Mouse (Mus musculus): ENCODE results near the gene Rbm8a.

Gene Rbm8a

GRCm38 (mm10) chr3:96629729-96630600, at the start of gene Rbm8a:
Gene Rbm8a, plus strand, starts transcription at chr3:96629933.
- DNase-seq: peak; percentile 99

- no peak for DNase-seq
Observed at GRCm38 (mm10) chr3:96581141-96581540, 48.6 kb upstream of the Rbm8a start.

DNA sequence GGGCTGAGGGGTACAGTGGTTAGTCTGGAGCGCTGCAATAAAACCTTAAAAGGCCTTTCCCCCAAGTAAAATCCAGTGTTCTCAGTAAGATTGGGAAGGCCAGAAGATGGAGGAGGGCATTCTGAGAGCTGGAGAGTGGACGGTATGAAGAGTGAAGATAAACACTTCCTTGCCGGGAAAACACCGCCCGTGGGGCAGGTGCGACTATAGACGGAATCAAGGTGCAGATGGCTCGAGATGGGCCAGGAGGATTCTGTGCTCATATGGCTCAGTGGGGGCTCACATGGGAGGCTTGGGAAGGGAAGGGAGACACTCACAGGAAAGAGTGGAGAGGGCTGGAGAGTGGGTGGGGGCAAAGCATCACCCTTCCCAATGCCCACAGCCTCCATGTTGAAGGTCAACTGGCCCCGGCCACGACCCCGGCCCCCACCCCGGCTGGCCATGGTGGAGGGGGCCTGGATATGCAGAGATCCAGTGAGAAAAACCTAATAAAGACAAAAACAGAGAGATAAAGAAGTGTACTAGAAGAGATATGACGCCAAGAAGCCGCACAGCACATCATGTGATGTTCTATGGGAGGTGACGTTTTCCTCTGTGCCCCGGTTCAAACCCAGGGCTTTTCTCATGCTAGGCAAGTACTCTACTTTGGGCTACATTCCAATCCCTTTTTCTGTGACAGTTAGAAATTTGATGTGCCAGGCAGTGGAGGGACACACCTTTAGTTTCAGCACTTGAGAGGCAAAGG, 47.8 kb upstream of the Rbm8a start:
- no peak for DNase-seq

DNA sequence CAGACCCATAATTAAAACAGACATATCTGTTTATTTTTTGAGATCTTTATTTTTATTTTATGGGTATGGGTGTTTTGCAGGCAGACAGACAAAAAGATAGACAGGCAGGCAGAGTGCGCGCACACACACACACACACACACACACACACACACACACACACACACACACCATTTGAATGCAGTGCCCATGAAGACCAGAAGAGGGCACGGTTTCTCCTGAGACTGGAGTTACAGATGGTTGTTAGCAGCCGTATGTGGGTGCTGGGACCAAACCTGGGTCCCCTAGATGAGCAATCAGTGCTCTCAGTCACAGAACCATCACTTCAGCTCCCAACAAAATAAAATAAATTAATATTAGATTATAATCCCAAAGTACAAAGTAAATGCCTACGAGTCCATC, 46.3 kb upstream of the Rbm8a start:
- DNase-seq: no peak

DNA sequence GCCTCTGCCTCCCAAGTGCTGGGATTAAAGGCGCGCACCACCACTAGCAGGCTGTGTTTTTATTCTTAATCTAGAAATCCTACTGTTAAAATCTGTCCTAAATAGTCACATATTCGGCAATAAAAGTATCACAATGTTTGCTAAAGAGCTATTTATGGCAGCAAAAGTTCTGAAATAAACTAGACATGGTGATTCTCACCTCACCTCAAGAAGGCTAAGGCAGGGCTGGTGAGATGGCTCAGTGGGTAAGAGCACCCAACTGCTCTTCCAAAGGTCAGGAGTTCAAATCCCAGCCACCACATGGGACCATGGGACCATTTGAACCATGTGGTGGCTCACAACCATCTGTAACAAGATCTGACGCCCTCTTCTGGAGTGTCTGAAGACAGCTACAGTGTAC, 39.1 kb upstream of the Rbm8a start:
- no peak for DNase-seq

DNA sequence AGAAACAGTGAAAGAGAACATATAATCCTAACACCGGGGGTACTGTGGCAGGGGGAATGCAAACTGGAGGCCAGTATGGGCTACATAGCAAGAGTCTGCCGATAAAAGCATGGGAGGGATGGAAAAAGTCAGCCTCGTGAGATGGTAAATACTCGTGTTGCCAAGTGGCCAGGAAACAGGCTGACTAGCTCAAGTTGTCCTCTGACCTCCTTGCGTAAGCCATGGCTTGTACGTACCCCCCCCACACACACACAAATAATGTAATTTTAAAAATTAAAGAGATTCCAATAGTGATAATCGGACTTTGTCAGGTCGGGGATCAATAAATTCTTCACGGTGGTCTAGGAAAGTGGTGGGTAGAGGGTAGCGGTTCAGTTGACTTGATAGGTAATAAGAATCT, 36.4 kb upstream of the Rbm8a start:
- DNase-seq: peak; percentile 75

DNA sequence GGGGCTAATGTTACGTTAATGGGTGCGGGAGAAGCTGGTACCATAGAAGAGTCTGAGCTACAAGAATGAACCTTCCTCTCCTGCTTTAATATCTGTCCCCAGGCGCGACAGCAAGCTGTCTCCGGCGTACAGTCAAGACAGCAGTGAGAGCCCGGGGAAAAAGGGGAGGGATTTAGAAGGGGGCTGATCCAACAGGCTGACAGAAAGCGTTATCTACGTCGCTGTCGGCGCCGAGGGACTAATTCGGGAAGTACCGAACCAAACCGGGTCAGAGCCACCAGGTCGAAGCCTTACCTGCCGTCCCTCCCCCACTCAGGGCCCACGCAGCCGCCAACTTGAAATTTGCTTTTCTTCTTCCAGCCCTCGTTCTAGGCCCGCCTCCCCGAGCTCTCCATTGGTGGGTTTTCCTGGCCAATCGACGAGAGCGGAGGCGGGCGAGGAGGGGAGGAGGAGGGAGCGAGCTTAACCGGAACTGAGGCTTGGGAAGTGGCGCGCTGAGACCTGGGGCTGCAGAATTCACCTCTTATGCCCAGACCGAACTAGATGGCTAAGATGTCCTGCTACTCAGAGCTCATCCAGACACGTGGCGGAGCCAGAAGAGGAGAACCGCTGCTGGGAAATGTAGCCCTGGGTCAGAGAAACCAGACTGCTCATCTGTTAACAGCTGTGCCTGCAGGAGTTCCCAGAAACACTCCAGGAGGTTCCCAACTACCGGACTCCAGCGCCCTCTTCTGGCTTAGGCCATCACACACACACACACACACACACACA, 35.8 kb upstream of the Rbm8a start, which contains the start of gene Polr3gl:
TSS of gene Polr3gl (minus strand) at position 392 of the 771 bp plus-strand sequence.
- DNase-seq: peak; percentile 97

GRCm38 (mm10) chr3:96594851-96595250, 34.9 kb upstream of the Rbm8a start:
- DNase-seq: no peak

DNA sequence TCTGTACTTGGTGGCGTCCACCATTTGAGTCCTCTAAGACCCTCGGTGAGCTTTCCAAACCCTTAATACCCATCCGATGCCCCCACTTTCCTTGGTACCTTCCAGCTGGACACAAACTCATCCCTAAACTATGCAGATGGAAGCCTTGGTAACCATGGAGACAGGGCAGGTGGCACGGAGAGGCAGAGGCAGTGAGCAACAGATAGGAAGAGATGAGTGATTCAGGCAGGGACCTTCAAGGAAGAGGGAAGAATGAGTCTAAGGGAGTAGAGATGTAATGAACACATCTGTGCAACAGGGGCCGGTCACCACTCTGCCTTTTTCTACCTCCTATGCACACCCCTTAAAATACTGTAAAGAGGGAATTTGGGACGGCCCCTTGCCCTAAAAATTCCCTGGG, 34.1 kb upstream of the Rbm8a start:
- DNase-seq: no peak

- DNase-seq: no peak
Observed at GRCm38 (mm10) chr3:96596228-96596707, 33.5 kb upstream of the Rbm8a start, which contains the start of gene Ankrd34a. Gene Ankrd34a, plus strand, starts transcription at chr3:96596636.

DNA sequence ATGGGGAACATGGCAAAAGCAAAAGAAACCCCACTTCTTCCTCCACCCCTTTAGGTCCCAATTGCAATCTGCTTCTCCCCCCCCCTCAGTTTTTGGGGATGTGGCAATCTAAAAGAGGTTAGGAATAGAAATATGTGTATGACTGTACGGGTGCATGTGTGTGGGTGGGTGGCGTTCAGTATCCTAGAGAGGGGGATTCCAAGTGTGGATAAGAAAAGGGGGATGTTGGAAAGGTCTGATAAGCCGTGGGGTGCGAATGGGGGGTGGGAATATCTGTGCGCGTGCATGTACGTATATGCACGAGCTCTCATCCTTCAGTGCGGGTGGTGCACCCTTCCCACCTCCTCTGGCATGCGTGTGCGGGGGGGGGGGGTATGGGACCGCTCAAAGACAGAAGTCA, 32.9 kb upstream of the Rbm8a start:
- DNase-seq: no peak

DNA sequence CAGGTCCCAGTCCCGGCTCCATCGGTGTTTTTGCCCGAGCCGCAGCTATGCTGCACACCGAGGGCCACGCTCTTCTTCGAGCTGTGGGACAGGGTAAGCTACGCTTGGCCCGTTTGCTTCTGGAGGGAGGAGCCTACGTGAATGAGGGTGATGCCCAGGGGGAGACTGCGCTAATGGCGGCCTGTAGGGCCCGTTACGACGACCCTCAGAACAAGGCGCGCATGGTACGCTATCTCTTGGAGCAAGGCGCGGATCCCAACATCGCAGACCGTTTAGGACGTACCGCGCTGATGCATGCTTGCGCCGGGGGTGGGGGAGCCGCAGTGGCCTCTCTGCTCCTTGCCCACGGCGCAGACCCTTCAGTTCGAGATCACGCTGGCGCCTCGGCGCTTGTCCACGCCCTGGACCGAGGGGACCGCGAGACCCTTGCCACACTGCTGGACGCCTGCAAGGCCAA, 32.3 kb upstream of the Rbm8a start:
- DNase-seq: no peak

GRCm38 (mm10) chr3:96598156-96599068, 31.3 kb upstream of the Rbm8a start:
- peak; percentile 70 for DNase-seq

DNA sequence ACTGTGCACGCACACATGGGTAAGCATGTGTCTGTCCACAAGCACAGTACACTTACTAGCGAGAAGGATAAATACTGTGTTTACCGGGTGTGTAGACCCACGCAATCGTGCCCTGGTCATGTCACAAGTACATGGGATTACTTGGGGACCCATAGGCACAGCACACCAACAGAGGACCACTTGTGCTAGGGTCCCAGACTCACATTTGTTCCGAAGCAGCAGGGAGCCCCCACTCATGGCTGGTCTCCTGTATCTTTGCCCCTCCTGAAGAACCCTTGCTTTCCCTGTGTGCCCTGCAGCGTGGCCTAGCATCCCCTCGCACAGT, 30.7 kb upstream of the Rbm8a start:
- DNase-seq: no peak

- DNase-seq: no peak
Observed at GRCm38 (mm10) chr3:96599411-96599810, 30.3 kb upstream of the Rbm8a start.

DNA sequence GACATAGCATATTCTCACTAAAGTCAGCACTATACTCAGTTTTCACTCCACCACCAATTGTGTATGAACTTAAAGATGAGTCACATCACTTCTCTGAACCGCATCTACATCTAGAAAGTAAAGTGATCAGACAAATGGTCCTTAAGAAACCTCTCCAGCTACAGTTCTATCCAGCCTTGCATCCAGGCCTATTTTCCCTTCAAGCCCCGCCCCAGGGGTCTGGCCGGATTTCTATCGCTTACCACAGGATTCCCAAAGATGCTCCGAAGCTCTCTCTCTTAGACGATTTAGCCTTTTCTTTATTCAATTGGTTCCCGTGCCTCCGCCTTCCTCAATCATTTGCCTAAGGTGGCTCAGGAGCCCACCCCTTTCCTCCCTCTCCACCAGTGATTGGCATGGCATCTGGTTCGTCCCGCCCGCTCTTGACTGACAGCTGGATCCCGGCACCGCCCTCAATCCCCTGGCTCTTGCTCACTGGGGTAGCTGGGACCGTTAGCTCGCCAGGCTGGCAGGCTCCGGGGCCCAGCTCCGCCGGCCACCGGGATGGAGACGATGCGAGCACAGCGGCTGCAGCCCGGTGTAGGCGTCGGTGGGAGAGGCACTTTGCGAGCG, 29.0 kb upstream of the Rbm8a start, which contains the start of gene Lix1l:
TSS of gene Lix1l (plus strand) at position 511 of the 612 bp plus-strand sequence.
- peak; percentile 97 for DNase-seq

- peak; percentile 80 for DNase-seq
Observed at GRCm38 (mm10) chr3:96601251-96601787, 28.4 kb upstream of the Rbm8a start.

DNA sequence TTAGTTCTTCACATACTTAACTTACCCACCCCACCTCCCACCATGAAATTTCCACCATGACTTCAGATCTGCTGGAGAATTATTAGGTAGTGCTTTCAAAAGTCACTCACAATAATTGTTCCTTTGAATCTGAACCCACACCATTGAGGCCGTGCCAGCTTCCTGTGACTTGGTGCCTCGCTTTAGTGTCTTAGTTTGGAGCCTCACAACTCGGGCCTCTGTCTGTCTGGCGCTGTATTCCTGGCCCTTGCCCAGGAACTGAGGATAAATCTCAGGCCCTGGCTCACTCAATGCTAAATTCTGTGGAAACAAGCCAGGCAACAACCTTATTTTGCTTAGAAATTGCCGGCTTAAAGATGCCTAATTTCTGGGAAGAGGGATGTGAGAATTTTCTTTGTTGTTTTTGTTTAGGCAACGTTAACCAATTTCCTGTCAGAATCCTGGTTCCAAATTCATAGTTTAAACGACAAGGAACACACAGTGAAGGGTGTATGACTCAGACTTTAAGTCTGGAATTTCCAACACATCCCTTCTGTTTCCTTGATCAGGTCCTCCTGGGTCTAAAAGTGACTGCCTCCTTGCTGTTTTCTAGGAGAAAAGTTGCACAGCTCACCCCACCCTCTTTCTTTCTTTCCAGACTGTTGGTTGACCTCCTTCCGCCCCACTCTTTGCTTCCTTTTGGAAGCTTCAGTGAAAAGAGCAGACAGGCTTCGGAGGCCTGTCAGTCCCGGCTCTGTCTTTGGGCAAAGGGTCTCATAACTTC, 27.6 kb upstream of the Rbm8a start:
- DNase-seq: peak; percentile 40

- DNase-seq: no peak
Observed at GRCm38 (mm10) chr3:96602704-96603084, 27.0 kb upstream of the Rbm8a start.

DNA sequence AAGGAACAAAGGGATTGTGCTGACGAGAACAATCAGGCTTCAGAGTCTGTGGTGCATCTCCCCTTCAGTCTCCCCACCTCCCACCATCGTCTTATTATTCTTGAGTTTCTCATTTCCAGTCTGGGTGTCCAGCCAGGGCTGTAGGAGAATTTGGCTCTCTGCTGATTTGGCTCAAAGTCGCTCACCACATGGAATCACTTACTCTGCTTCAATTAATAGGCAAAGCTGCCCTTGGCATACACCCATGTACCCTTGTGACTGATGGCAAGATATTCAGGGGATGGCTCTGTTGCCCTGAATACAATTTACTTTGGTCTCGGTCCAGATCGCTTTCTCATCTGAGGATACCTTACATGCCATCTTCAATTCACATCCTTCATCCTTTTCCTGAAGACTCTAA, 26.4 kb upstream of the Rbm8a start:
- no peak for DNase-seq
